Mouse (Mus musculus): ENCODE measurements around the gene Gm17304. TPM values are rescaled to one million over a fixed set of nuclear protein-coding genes. Genes with fewer than 3 reads are reported as not detected.

Gene Gm17304
- polyA plus RNA-seq, 1 experiment from 2014 or later, result not detected

DNA sequence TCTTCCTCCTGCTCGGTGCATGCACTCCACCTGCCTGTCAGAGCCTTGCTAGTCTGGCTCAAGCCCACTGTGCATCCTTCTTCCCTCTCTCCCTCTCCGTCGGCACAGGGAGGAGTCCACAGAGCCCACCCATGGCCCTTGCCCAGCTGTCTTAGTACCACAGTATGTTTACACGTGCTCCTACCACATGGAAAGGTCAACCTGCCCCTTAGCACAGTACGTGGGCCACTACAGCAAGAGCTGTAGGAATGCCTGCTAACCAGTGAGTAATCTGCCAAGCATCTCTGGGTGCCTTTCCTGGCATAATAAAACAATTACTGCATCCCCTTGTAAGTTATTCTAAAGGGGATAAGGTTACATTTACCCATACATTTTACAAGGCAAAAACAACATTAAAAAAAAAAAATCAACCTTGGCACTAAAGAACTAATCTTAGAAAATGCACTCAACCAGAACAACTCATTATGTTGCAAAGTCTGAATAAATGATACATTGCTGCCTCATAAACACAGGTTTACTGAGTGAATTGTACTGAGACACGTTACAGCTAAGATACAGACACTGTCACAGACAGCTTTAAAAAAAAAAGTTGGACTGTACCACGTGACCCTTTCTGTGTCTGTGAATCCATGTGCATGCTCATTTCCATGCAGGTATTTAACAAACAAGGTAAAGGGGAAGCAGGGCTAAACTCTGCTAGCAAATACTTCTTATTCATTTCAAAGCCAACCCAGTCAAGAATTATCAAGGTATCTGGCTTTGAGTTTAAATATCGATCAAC is 19.7 kb downstream of the Gm17304 start:
- no peak for ATAC-seq (ENCODE audit: low FRiP score)
- Histone ChIP-seq H3K27me3 (no peaks in the 10 kb centered on the region), H3K27ac (no peak overlapping the region), H3K4me1 (0 out of 2 replicates have a peak, but pooled peaks cover 5% of the 10 kb centered on the region), H3K9me3 (replicated peaks) (no peaks in the 10 kb centered on the region), H3K4me2 (replicated peaks) (no peak overlapping the region), H3K4me3 (no peak overlapping the region), H3K36me3 (peaks cover 4% of the 10 kb centered on the region; the same call in 1 of the 2 replicates), H3K9ac (no peak overlapping the region)
- 84% methylated on average over 8 of the region's 8 CpGs for WGBS

GRCm38 (mm10) chr5:106636423-106636946 is 27.6 kb downstream of the Gm17304 start:
- Histone ChIP-seq H3K27ac (no peak overlapping the region), H3K4me3 (no peak overlapping the region), H3K4me1 (0 out of 2 replicates have a peak, but pooled peaks cover 4% of the 10 kb centered on the region), H3K36me3 (peaks cover 41% of the 10 kb centered on the region), H3K4me2 (replicated peaks) (no peak overlapping the region), H3K9ac (no peak overlapping the region), H3K9me3 (replicated peaks) (no peaks in the 10 kb centered on the region), H3K27me3 (no peaks in the 10 kb centered on the region)
- ATAC-seq (ENCODE audit: low FRiP score), result no peak
- WGBS, result 89% methylated on average over 13 of the region's 13 CpGs

GRCm38 (mm10) chr5:106639627-106640026 is 30.7 kb downstream of the Gm17304 start:
- Histone ChIP-seq H3K27me3 (no peaks in the 10 kb centered on the region), H3K4me3 (no peak overlapping the region), H3K9ac (no peak overlapping the region), H3K36me3 (peaks cover 34% of the 10 kb centered on the region), H3K4me2 (replicated peaks) (no peak overlapping the region), H3K27ac (no peak overlapping the region), H3K9me3 (replicated peaks) (no peaks in the 10 kb centered on the region), H3K4me1 (peaks cover 6% of the 10 kb centered on the region; the same call in 1 of the 2 replicates)
- no peak for ATAC-seq (ENCODE audit: low FRiP score)
- WGBS, result 96% methylated on average over 2 of the region's 2 CpGs

- Histone ChIP-seq H3K4me3 (no peak overlapping the region), H3K4me2 (replicated peaks) (no peak overlapping the region), H3K27me3 (no peaks in the 10 kb centered on the region), H3K4me1 (peaks cover 6% of the 10 kb centered on the region; the same call in 1 of the 2 replicates), H3K9me3 (replicated peaks) (no peaks in the 10 kb centered on the region), H3K27ac (no peak overlapping the region), H3K9ac (no peak overlapping the region), H3K36me3 (peaks cover 28% of the 10 kb centered on the region)
- ATAC-seq (ENCODE audit: low FRiP score), result no peak
- WGBS, result 73% methylated on average over 5 of the region's 5 CpGs
Measured at GRCm38 (mm10) chr5:106640235-106640809, 31.4 kb downstream of the Gm17304 start.

- 71% methylated on average over 3 of the region's 3 CpGs for WGBS
- Histone ChIP-seq H3K4me2 (replicated peaks) (no peak overlapping the region), H3K36me3 (peaks cover 12% of the 10 kb centered on the region), H3K27ac (no peak overlapping the region), H3K4me3 (no peak overlapping the region), H3K9ac (no peak overlapping the region), H3K9me3 (replicated peaks) (no peaks in the 10 kb centered on the region), H3K4me1 (peaks cover 6% of the 10 kb centered on the region; the same call in 1 of the 2 replicates), H3K27me3 (no peaks in the 10 kb centered on the region)
- no peak for ATAC-seq (ENCODE audit: low FRiP score)
Measured at GRCm38 (mm10) chr5:106641876-106642275, 33.0 kb downstream of the Gm17304 start.

DNA sequence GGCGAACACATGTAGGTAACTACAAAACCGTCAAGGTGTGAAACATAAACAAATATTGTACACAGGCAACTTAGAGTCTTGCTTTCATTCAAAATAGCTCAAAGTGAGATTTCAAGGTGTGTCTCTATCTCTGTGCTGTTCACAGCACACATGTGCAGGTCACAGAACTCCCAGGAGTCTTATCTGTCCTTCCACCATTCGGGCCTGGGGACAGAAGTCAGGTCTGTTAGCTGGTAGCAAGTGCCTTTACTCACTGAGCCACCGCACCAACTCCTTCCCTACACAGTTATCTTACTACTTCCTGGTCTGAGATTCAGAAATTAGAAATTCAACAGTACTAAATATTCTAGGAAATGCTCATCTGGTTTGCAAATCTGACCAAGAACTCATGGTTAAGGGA is 34.5 kb downstream of the Gm17304 start:
- H3K27ac ChIP-seq, result no peak overlapping the region
- H3K27me3 ChIP-seq, result no peaks in the 10 kb centered on the region
- H3K9me3 ChIP-seq (replicated peaks), result no peaks in the 10 kb centered on the region
- no peaks in the 10 kb centered on the region for H3K36me3 ChIP-seq
- no peak overlapping the region for H3K9ac ChIP-seq
- no peak for ATAC-seq (ENCODE audit: low FRiP score)
- 85% methylated on average over 4 of the region's 4 CpGs for WGBS
- peaks cover 6% of the 10 kb centered on the region; the same call in 1 of the 2 replicates for H3K4me1 ChIP-seq
- H3K4me3 ChIP-seq, result no peak overlapping the region
- H3K4me2 ChIP-seq (replicated peaks), result no peak overlapping the region

- H3K27me3 ChIP-seq, result no peaks in the 10 kb centered on the region
- no peaks in the 10 kb centered on the region for H3K9me3 ChIP-seq (replicated peaks)
- no peak overlapping the region for H3K27ac ChIP-seq
- ATAC-seq (ENCODE audit: low FRiP score), result no peak
- no peak overlapping the region for H3K4me2 ChIP-seq (replicated peaks)
- H3K9ac ChIP-seq, result no peak overlapping the region
- H3K4me1 ChIP-seq, result no peaks in the 10 kb centered on the region
- H3K4me3 ChIP-seq, result no peak overlapping the region
- no peaks in the 10 kb centered on the region for H3K36me3 ChIP-seq
Measured at GRCm38 (mm10) chr5:106649441-106649840, 40.5 kb downstream of the Gm17304 start.

DNA sequence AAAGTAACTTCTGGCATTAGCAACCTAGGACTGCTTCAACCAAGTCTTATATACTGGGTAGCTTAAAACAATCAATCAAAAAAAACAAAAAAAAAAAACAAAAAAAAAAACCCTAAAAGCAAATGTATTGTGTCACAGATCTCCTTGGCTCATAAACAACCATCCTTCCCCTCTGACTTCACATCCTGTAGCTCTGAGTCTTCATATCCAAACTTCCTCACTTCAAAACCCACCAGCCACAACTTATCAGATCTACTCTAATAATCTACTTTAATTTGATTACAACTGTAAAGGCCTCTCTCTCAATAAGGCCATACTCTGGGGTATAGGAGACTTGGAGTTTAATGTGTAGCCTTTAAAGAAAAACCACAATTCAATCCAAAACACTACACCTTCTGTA is 41.1 kb downstream of the Gm17304 start:
- no peak for ATAC-seq (ENCODE audit: low FRiP score)
- no peaks in the 10 kb centered on the region for H3K4me1 ChIP-seq
- no peaks in the 10 kb centered on the region for H3K9me3 ChIP-seq (replicated peaks)
- H3K36me3 ChIP-seq, result 0 out of 2 replicates have a peak, but pooled peaks cover 4% of the 10 kb centered on the region
- H3K9ac ChIP-seq, result no peak overlapping the region
- H3K27ac ChIP-seq, result no peak overlapping the region
- no peaks in the 10 kb centered on the region for H3K27me3 ChIP-seq
- H3K4me3 ChIP-seq, result no peak overlapping the region
- no peak overlapping the region for H3K4me2 ChIP-seq (replicated peaks)

- Histone ChIP-seq H3K36me3 (peaks cover 9% of the 10 kb centered on the region; the same call in 1 of the 2 replicates), H3K4me2 (replicated peaks) (no peak overlapping the region), H3K27me3 (no peaks in the 10 kb centered on the region), H3K9ac (no peak overlapping the region), H3K4me3 (no peak overlapping the region), H3K9me3 (replicated peaks) (no peaks in the 10 kb centered on the region), H3K27ac (no peak overlapping the region), H3K4me1 (no peaks in the 10 kb centered on the region)
- 92% methylated on average over 4 of the region's 4 CpGs for WGBS
- ATAC-seq (ENCODE audit: low FRiP score), result no peak
Measured at GRCm38 (mm10) chr5:106652220-106652753, 43.4 kb downstream of the Gm17304 start.

DNA sequence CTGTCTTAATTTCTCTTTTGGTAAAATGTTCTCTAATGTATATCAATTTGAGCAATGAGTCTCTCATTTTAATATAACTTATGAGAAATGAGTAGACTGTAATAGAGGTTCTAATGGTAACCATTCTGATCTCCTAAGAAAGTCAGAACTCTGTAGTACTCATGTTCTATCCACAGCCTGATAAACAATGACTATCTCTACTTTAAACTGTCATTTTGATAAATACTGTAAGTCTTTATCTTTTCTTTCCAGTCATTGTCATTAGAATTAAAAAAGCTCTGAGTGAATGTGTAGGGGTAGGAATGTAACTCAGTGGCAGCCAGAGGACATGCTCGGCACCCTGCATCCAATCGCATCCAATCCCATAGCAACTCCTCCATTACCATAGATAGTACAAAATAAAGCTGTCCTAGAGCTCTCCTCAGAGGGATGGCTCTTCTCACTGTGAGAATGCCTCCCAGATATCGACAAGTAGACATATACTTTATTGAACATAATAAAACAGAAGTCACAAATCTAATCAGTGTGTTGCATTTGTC is 44.0 kb downstream of the Gm17304 start:
- H3K4me2 ChIP-seq (replicated peaks), result no peak overlapping the region
- no peak for ATAC-seq (ENCODE audit: low FRiP score)
- H3K36me3 ChIP-seq, result peaks cover 9% of the 10 kb centered on the region; the same call in 1 of the 2 replicates
- H3K9ac ChIP-seq, result no peak overlapping the region
- H3K4me1 ChIP-seq, result no peaks in the 10 kb centered on the region
- H3K9me3 ChIP-seq (replicated peaks), result no peaks in the 10 kb centered on the region
- no peak overlapping the region for H3K27ac ChIP-seq
- no peaks in the 10 kb centered on the region for H3K27me3 ChIP-seq
- no peak overlapping the region for H3K4me3 ChIP-seq
- WGBS, result 88% methylated on average over 3 of the region's 3 CpGs

All from hindbrain, embryonic 12.5 days (tissue).